Mouse (Mus musculus): ENCODE data around the gene Acsf2. TPM values are rescaled to one million over a fixed set of nuclear protein-coding genes. Genes with fewer than 3 reads are reported as not detected.
A peak's percentile ranks its signal among the peaks of the same experiment; 100 is the strongest.

The Acsf2 gene
- polyA plus RNA-seq, 1 experiment: 50.5 TPM

DNA sequence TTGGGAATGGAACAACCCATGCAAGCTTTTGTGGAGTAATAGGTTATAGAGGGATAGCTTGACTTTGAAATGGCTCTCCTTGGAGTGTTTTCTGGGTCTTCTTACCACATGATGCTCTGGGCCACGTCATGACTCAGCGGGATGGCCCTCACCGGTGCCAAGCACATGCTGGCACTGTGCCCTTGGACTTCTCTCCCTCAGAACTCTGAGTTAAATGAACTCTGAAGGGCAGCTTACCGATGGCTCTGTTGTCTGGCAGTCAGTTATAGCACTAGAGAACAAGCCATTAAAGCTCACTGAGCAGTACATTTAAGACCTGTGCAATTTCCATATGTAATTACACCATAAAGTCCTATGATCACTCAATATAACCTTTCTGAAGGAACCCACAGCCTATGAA lies 4.4 kb downstream of the Acsf2 start:
- H3K27ac ChIP-seq (ENCODE audit: insufficient read depth, low read depth, low read length): peak overlapping the region; percentile 31
- 19% methylated on average over 4 of the region's 4 CpGs for WGBS
- no peaks in the 10 kb centered on the region for H3K36me3 ChIP-seq (ENCODE audit: control insufficient read depth, insufficient read depth, low read length)
- TF ChIP-seq POLR2A (IDR thresholded peaks at IDR 0.05; ENCODE audit: low read depth, low read length) (no peak), CTCF (IDR thresholded peaks at IDR 0.05; ENCODE audit: extremely low read depth, insufficient read length, insufficient replicate concordance, low read depth, low read length) (no peak)
- no peak overlapping the region for H3K4me3 ChIP-seq (ENCODE audit: low read depth, low read length)
- peaks cover 22% of the 10 kb centered on the region for H3K4me1 ChIP-seq (ENCODE audit: control insufficient read depth, insufficient read depth, insufficient read length, low read length)
- H3K27me3 ChIP-seq (ENCODE audit: control insufficient read depth, insufficient read depth, low read length): no peaks in the 10 kb centered on the region

DNA sequence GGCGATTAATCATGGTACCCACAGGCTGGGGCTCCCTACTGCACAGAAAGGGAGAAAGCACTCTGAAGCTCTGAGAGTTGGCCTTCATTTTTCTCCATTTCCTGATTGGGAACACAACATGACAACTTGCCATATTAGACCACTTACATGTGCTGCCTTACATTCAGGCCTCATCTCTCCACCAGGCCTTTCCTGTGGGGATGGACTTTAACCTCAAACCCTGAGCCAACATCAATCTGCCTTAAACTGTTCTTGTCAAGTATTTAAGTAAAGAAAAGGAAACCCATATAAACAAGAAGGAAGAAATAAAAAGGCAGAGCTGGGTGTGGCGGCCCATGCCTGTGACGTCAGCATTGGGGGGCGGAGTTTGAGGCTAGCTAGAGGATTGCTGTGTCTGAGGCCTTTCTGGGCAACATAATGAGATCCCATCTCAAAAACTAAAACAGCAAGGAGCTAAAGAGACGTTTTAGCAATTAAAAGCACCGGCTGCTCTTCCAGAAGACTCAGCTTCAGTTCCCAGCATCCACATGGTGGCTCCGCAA lies 5.3 kb downstream of the Acsf2 start:
- Histone ChIP-seq H3K27ac (ENCODE audit: insufficient read depth, low read depth, low read length) (peak overlapping the region; percentile 10; the same call in 1 of the 2 replicates), H3K27me3 (ENCODE audit: control insufficient read depth, insufficient read depth, low read length) (no peaks in the 10 kb centered on the region), H3K4me3 (ENCODE audit: low read depth, low read length) (no peak overlapping the region), H3K36me3 (ENCODE audit: control insufficient read depth, insufficient read depth, low read length) (no peaks in the 10 kb centered on the region), H3K4me1 (ENCODE audit: control insufficient read depth, insufficient read depth, insufficient read length, low read length) (peaks cover 21% of the 10 kb centered on the region)
- TF ChIP-seq CTCF (IDR thresholded peaks at IDR 0.05; ENCODE audit: extremely low read depth, insufficient read length, insufficient replicate concordance, low read depth, low read length) (no peak), POLR2A (IDR thresholded peaks at IDR 0.05; ENCODE audit: low read depth, low read length) (no peak)
- 50% methylated on average over 7 of the region's 7 CpGs for WGBS

DNA sequence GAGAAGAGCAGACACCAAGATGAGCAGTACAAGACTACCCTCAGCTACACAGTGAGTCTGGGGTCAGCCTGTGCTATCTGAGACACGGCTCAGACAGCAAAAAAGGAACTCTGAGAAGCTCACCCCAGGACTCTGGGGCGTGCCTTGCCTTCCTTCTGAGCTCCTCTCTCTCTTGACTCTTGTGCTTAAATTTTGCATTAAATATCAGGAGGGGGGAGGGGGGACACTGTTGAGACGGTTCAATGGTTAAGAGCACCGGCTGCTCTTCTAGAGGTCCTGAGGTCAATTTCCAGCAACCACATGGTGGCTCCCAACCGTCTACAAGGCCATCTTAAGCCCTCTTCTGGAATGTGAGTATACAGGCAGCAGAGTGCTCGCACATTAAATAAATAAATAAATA lies 14.2 kb downstream of the Acsf2 start:
- TF ChIP-seq CTCF (IDR thresholded peaks at IDR 0.05; ENCODE audit: extremely low read depth, insufficient read length, insufficient replicate concordance, low read depth, low read length): no peak
- TF ChIP-seq POLR2A (IDR thresholded peaks at IDR 0.05; ENCODE audit: low read depth, low read length): no peak
- WGBS: 86% methylated on average over 6 of the region's 6 CpGs
- Histone ChIP-seq H3K4me3 (ENCODE audit: low read depth, low read length) (no peak overlapping the region), H3K36me3 (ENCODE audit: control insufficient read depth, insufficient read depth, low read length) (0 out of 2 replicates have a peak, but pooled peaks cover 2% of the 10 kb centered on the region), H3K4me1 (ENCODE audit: control insufficient read depth, insufficient read depth, insufficient read length, low read length) (peaks cover 24% of the 10 kb centered on the region), H3K27me3 (ENCODE audit: control insufficient read depth, insufficient read depth, low read length) (no peaks in the 10 kb centered on the region), H3K27ac (ENCODE audit: insufficient read depth, low read depth, low read length) (no peak overlapping the region)

DNA sequence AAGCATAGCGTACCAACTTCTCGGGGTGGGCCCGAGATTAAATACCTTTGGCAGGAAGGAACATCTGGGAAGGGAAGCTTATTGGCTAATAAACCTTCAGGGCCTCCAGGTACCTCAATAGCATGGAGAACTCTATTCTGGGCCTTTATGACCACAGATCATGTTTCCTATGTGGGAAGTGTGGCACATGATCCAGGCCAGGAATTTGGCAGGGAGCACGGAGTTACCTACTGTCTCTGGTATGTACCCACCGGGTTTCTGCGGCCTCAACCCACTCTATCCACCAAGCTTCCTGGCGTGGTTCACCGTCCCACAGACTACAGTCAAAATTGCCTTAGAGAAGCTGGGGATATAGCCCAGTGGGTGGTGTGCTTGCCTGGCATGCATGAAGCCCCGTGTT lies 16.6 kb downstream of the Acsf2 start:
- TF ChIP-seq POLR2A (IDR thresholded peaks at IDR 0.05; ENCODE audit: low read depth, low read length) (no peak), CTCF (IDR thresholded peaks at IDR 0.05; ENCODE audit: extremely low read depth, insufficient read length, insufficient replicate concordance, low read depth, low read length) (no peak)
- H3K4me3 ChIP-seq (ENCODE audit: low read depth, low read length): no peak overlapping the region
- 91% methylated on average over 9 of the region's 9 CpGs for WGBS
- 0 out of 2 replicates have a peak, but pooled peaks cover 2% of the 10 kb centered on the region for H3K36me3 ChIP-seq (ENCODE audit: control insufficient read depth, insufficient read depth, low read length)
- no peak overlapping the region for H3K27ac ChIP-seq (ENCODE audit: insufficient read depth, low read depth, low read length)
- peaks cover 13% of the 10 kb centered on the region; the same call in 1 of the 2 replicates for H3K4me1 ChIP-seq (ENCODE audit: control insufficient read depth, insufficient read depth, insufficient read length, low read length)
- H3K27me3 ChIP-seq (ENCODE audit: control insufficient read depth, insufficient read depth, low read length): no peaks in the 10 kb centered on the region

DNA sequence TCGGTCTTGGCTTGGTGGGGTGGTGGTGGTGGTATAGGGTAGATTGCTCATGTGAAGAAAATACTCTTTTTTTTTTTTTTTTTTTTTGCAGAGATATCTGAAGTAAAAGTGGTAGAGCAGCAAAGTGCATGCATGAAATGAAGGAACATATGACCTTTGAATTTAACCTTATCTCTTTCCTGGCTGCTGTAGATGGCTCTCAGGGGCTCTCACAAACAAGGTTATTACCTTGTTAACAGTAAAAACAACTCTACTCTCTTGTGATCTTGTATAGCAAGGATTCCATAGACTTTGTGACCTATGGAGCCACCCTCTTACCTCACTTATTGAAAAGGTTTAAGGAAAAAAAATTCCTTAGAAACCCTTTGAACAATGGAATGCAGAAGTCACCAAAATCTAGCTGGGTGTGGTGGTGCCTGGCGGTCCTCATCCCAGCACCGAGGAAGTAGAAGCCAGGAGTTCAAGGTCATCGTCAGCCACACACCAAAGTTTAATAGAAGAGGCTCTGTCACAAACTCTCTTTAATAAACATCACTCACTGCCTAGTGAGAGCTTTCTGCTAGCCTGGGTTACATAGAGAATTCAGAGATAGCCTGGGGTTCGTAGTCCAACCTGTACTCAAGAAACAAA lies 21.4 kb downstream of the Acsf2 start:
- Histone ChIP-seq H3K36me3 (ENCODE audit: control insufficient read depth, insufficient read depth, low read length) (peaks cover 3% of the 10 kb centered on the region; the same call in 1 of the 2 replicates), H3K4me1 (ENCODE audit: control insufficient read depth, insufficient read depth, insufficient read length, low read length) (peaks cover 7% of the 10 kb centered on the region; the same call in 1 of the 2 replicates), H3K27ac (ENCODE audit: insufficient read depth, low read depth, low read length) (no peak overlapping the region), H3K27me3 (ENCODE audit: control insufficient read depth, insufficient read depth, low read length) (no peaks in the 10 kb centered on the region), H3K4me3 (ENCODE audit: low read depth, low read length) (no peak overlapping the region)
- TF ChIP-seq POLR2A (IDR thresholded peaks at IDR 0.05; ENCODE audit: low read depth, low read length) (no peak), CTCF (IDR thresholded peaks at IDR 0.05; ENCODE audit: extremely low read depth, insufficient read length, insufficient replicate concordance, low read depth, low read length) (no peak)
- WGBS: 38% methylated on average over 5 of the region's 5 CpGs

DNA sequence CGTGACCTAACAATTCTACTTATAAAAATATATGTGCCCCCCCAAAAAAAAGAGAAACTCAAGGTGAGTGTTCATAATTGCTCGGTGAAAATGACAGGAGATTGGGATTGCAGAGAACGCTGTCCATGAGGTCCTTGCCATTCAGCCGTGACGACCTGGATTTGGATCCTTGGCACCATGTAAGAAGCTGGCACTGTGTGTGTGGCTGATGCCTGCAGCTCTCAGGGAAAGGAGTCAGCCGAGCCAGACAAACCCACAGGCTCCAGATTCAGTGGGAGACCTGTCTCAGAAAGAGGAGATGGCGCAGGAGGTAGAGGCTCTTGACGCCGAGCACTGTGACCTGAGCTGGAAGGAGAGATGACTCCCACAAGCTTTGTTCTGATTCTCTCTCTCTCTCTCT lies 25.3 kb downstream of the Acsf2 start:
- Histone ChIP-seq H3K4me3 (ENCODE audit: low read depth, low read length) (no peak overlapping the region), H3K4me1 (ENCODE audit: control insufficient read depth, insufficient read depth, insufficient read length, low read length) (peaks cover 8% of the 10 kb centered on the region; the same call in 1 of the 2 replicates), H3K27me3 (ENCODE audit: control insufficient read depth, insufficient read depth, low read length) (no peaks in the 10 kb centered on the region), H3K27ac (ENCODE audit: insufficient read depth, low read depth, low read length) (no peak overlapping the region), H3K36me3 (ENCODE audit: control insufficient read depth, insufficient read depth, low read length) (peaks cover 3% of the 10 kb centered on the region; the same call in 1 of the 2 replicates)
- TF ChIP-seq POLR2A (IDR thresholded peaks at IDR 0.05; ENCODE audit: low read depth, low read length) (no peak), CTCF (IDR thresholded peaks at IDR 0.05; ENCODE audit: extremely low read depth, insufficient read length, insufficient replicate concordance, low read depth, low read length) (no peak)
- WGBS: 96% methylated on average over 9 of the region's 9 CpGs

DNA sequence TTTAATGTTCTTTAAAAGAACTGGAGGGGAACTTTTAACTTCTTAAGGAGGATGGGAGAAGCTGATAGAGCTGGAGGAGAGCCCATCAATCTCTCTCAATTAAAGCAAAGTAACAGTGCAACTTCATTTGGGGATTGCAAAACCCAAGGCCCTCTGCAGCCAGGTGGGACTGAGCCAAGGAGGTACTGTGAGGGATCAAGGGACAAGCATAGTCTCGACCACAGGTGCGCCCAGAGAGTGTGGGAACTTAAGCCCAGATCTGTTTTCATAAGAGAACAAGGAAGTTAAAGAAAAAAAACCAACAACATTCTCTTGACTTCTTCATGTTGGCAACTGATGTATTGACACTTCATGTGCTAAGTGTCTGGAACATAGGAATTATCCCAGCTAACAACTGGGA lies 26.6 kb downstream of the Acsf2 start:
- Histone ChIP-seq H3K4me1 (ENCODE audit: control insufficient read depth, insufficient read depth, insufficient read length, low read length) (peaks cover 4% of the 10 kb centered on the region; the same call in 1 of the 2 replicates), H3K27ac (ENCODE audit: insufficient read depth, low read depth, low read length) (no peak overlapping the region), H3K4me3 (ENCODE audit: low read depth, low read length) (no peak overlapping the region), H3K36me3 (ENCODE audit: control insufficient read depth, insufficient read depth, low read length) (peaks cover 7% of the 10 kb centered on the region; the same call in 1 of the 2 replicates), H3K27me3 (ENCODE audit: control insufficient read depth, insufficient read depth, low read length) (no peaks in the 10 kb centered on the region)
- 20% methylated on average over 2 of the region's 2 CpGs for WGBS
- TF ChIP-seq CTCF (IDR thresholded peaks at IDR 0.05; ENCODE audit: extremely low read depth, insufficient read length, insufficient replicate concordance, low read depth, low read length) (no peak), POLR2A (IDR thresholded peaks at IDR 0.05; ENCODE audit: low read depth, low read length) (no peak)
